Mouse (Mus musculus): ENCODE measurements around the gene Plekhj1. TPM values are rescaled to one million over a fixed set of nuclear protein-coding genes. Genes with fewer than 3 reads are reported as not detected.
"Not testable (repeated sequence)": the region's sequence is repeated elsewhere in the genome, so short reads cannot be mapped to it uniquely, and the experiment has no call there.

The Plekhj1 gene
- polyA plus RNA-seq, 1 experiment from 2014 or later: 139 TPM

DNA sequence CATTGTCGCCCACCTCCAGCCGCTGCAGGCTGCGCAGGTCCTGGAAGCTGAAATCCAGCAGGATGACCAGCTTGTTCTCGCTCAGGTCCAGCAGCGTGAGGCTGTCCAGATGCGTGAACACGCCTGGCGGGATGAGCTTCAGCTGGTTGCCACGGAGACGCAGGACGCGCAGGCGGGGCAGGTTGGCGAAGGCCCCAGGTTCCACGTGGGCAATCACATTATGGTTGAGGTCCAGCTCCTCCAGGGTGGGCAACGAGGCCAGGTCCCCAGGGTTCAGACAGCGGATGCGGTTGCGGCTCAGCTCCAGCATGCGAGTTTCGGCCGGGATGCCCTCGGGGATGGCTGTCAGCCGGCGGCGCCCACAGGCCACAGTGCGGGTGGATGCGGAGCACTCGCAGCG, 37.2 kb upstream of the Plekhj1 start:
- Histone ChIP-seq H3K27me3 (peaks cover 47% of the 10 kb centered on the region), H3K36me3 (peaks cover 3% of the 10 kb centered on the region), H3K9ac (0 out of 2 replicates have a peak overlapping the region, but pooled peaks have one; percentile 8), H3K4me1 (peaks cover 23% of the 10 kb centered on the region), H3K9me3 (replicated peaks) (no peaks in the 10 kb centered on the region; the same call in 1 of the 2 replicates), H3K27ac (no peak overlapping the region), H3K4me3 (0 out of 2 replicates have a peak overlapping the region, but pooled peaks have one; percentile 5), H3K4me2 (replicated peaks) (peak overlapping the region; percentile 21)
- 48% methylated on average over 30 of the region's 30 CpGs for WGBS
- no peak; the same call in 1 of the 2 replicates for ATAC-seq (ENCODE audit: low FRiP score)

DNA sequence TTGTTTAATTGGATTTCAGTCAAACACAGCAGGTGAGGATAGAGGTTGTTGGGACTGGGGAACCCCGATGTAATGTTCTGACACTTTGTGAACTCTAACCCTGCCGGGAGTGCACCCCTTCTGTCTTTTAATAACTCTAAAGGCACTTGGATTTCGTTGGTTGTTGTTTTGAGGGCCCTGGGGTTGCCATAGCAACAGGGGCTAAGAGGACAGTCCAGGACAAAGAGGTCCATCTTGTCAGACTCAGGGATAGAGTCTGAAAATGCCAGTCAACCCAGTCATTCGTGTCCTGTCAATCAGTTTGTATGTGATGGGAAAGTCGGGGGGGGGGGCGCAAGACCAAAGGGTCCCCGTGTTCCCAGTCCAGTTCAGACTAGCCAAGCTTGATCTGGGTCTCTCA, 34.4 kb upstream of the Plekhj1 start:
- H3K4me2 ChIP-seq (replicated peaks): no peak overlapping the region
- peaks cover 46% of the 10 kb centered on the region for H3K4me1 ChIP-seq
- H3K27ac ChIP-seq: no peak overlapping the region
- H3K9ac ChIP-seq: no peak overlapping the region
- 51% methylated on average over 7 of the region's 7 CpGs for WGBS
- peaks cover 47% of the 10 kb centered on the region for H3K27me3 ChIP-seq
- peaks cover 22% of the 10 kb centered on the region for H3K36me3 ChIP-seq
- H3K4me3 ChIP-seq: no peak overlapping the region
- no peak for ATAC-seq (ENCODE audit: low FRiP score)
- no peaks in the 10 kb centered on the region; the same call in 1 of the 2 replicates for H3K9me3 ChIP-seq (replicated peaks)

DNA sequence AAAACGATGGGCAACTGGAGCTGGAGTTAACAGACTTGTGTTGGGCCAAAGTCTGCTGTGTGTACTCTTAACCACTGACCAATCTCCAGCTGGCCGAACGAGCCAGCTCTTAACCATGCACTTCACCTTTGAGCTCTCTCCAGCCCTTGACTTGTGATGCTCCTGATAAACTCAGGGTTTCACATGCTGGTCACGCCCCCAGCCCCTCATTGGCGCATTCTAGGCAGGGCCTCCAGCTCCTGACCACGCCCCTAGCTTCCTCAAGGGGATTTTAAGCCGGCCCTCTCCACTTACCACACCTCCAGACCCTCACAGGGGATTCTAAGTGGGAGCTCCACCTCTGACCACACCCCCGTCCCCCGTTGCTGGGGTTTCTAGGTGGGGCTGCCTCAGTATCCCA, 32.7 kb upstream of the Plekhj1 start:
- no peak overlapping the region for H3K4me2 ChIP-seq (replicated peaks)
- 3% methylated on average over 9 of the region's 9 CpGs for WGBS
- H3K4me1 ChIP-seq: peaks cover 51% of the 10 kb centered on the region
- no peak overlapping the region for H3K27ac ChIP-seq
- no peak for ATAC-seq (ENCODE audit: low FRiP score)
- H3K4me3 ChIP-seq: no peak overlapping the region
- peaks cover 22% of the 10 kb centered on the region for H3K36me3 ChIP-seq
- H3K9me3 ChIP-seq (replicated peaks): no peaks in the 10 kb centered on the region; the same call in 1 of the 2 replicates
- no peak overlapping the region for H3K9ac ChIP-seq
- peaks cover 32% of the 10 kb centered on the region for H3K27me3 ChIP-seq

DNA sequence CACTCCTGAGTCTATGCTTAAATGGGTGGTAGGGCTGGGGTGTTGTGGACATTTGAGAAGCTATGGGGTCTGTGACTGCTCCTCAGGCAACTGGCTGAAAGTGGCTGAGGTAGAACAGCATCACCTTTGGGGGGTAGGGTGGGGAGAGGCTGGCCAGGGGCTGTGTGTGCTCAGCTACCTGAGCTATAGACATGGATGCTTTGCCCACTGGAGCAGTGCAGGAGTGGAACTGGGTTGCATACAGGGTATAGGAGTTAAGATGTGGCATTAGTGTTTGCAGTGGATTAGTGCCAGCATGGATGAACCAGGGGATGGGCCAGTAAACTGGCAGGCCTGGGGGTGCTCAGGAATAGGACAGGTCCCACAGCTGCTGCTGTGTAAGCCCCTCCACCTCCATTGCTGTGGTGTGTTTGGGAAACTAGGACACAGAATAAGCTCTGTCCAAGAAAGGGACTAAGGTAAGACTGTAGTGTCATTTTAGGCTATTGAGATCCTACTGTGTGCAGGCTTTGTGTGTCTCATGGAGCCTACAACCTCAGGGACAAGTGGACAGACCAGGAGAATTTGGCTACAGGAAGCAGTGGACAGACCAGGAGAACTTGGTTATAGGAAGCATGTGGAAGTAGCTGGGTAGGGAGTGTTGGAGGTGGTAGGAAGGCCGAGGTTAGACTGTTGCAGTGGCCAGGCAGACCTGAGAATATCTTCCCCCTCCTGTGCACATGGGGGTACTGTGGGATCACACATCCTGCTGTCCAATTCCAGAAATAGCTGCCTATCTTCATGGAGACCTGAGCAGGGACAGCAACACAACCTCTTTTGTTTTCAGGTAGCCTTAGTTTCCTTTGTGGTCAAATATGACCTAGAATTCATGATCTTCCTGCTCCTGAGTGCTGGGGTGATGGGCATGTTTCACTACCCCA, 31.2 kb upstream of the Plekhj1 start:
- no peak overlapping the region for H3K9ac ChIP-seq
- H3K4me3 ChIP-seq: no peak overlapping the region
- H3K4me1 ChIP-seq: peaks cover 40% of the 10 kb centered on the region
- no peak for ATAC-seq (ENCODE audit: low FRiP score)
- peaks cover 17% of the 10 kb centered on the region for H3K27me3 ChIP-seq
- 65% methylated on average over 1 of the region's 1 CpGs for WGBS
- H3K36me3 ChIP-seq: peaks cover 22% of the 10 kb centered on the region
- H3K4me2 ChIP-seq (replicated peaks): no peak overlapping the region
- no peak overlapping the region for H3K27ac ChIP-seq
- no peaks in the 10 kb centered on the region for H3K9me3 ChIP-seq (replicated peaks)

DNA sequence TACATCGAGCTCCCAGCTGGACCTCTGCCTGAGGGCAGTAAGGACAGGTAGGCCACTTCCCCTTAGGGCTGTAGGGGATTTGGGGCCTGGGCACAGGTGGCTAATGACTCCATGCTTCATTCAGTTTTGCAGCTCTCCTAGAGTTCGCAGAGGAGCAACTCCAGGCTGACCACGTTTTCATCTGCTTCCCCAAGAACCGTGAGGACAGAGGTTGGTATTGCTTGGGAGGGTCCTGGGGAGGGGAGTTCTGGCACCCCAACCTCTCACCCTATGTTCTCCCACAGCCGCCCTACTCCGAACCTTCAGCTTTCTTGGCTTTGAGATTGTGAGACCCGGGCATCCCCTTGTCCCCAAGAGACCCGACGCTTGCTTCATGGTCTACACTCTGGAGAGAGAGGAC, 30.2 kb upstream of the Plekhj1 start:
- not testable (repeated sequence) for H3K27me3 ChIP-seq; ATAC-seq (ENCODE audit: low FRiP score); H3K27ac ChIP-seq; H3K4me3 ChIP-seq; H3K9me3 ChIP-seq (replicated peaks)
- peaks cover 40% of the 10 kb centered on the region for H3K4me1 ChIP-seq
- peaks cover 22% of the 10 kb centered on the region for H3K36me3 ChIP-seq
- 88% methylated on average over 8 of the region's 9 CpGs for WGBS
- peak overlapping the region; percentile 87 for H3K4me2 ChIP-seq (replicated peaks)
- H3K9ac ChIP-seq: peak overlapping the region; percentile 92; the same call in 1 of the 2 replicates

DNA sequence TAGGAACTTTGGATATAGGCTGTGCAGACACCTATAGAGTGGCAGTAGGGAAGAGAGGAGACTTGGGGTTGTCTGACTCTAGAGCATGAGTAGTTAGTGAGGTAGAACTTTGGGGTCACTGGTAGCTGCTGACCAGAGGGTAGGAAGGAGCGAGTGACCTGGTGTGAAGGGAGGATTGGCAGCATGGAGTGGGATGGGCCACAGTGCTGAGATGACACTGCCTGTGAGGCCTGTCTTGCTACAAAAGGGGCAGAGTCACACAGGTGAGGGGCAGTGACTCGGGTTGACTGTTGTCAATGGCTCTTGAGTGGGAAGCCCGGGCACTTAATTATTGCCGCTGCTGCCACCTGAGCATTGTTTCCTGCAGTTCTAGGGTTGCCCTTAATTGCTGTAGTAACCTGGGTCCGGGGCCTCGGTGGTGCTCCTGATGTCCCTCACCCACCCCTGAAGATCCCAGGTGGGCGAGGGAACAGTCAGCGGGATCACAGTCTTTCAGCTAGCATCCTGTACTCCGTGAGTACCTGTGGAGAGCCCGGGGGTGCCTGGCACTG, 29.5 kb upstream of the Plekhj1 start:
- Histone ChIP-seq H3K27ac (no peak overlapping the region), H3K9ac (peak overlapping the region; percentile 92), H3K36me3 (peaks cover 22% of the 10 kb centered on the region), H3K9me3 (replicated peaks) (no peaks in the 10 kb centered on the region), H3K4me3 (peak overlapping the region; percentile 86), H3K4me2 (replicated peaks) (peak overlapping the region; percentile 87), H3K27me3 (peaks cover under 1% of the 10 kb centered on the region; the same call in 1 of the 2 replicates), H3K4me1 (peaks cover 40% of the 10 kb centered on the region)
- ATAC-seq (ENCODE audit: low FRiP score): no peak
- 85% methylated on average over 10 of the region's 10 CpGs for WGBS

DNA sequence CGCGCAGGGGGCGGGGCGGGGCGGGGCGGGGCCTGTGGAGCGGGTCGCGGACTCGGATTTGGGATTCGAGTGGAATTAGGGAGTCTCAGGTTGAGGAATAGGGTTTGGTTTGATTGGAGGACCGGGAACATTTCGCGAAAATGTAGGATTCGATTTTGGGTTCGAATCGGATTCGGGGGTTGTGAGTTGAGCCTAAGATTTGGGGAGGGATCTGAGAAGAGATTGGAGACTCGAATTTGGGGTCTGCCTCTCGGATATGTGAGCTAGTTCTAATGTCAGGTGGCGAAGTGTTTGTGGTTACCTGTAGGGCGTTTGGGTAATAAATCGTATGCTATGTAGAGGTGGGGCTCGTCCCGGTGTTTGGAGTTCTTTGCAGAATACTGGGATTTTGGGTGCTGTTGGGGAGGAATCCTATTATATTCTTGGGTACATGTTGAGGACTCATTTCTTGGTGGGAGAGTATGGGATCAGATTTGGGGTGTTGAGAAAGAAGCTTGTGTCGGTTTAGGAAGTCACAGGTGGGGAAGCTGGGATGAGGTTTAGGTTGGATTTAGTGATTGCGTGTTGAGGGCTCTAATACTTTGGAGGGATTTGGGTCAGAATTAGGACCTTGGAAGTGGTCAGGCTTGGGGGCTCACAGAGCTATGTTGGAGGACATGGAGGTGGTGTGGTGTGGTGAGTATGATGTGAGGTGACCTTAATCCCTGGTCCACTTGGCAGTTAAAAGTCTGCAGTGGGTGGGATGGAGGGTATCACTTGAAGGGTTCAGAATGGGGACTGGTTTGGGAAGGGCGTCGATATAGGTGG, 28.8 kb upstream of the Plekhj1 start:
- H3K4me1 ChIP-seq: peaks cover 37% of the 10 kb centered on the region
- peak overlapping the region; percentile 91 for H3K27ac ChIP-seq
- H3K27me3 ChIP-seq: no peaks in the 10 kb centered on the region
- H3K9ac ChIP-seq: peak overlapping the region; percentile 92
- H3K9me3 ChIP-seq (replicated peaks): no peaks in the 10 kb centered on the region
- H3K4me3 ChIP-seq: peak overlapping the region; percentile 86
- H3K36me3 ChIP-seq: peaks cover 22% of the 10 kb centered on the region
- peak overlapping the region; percentile 87 for H3K4me2 ChIP-seq (replicated peaks)
- 9% methylated on average over 28 of the region's 29 CpGs for WGBS
- ATAC-seq (ENCODE audit: low FRiP score): no peak

DNA sequence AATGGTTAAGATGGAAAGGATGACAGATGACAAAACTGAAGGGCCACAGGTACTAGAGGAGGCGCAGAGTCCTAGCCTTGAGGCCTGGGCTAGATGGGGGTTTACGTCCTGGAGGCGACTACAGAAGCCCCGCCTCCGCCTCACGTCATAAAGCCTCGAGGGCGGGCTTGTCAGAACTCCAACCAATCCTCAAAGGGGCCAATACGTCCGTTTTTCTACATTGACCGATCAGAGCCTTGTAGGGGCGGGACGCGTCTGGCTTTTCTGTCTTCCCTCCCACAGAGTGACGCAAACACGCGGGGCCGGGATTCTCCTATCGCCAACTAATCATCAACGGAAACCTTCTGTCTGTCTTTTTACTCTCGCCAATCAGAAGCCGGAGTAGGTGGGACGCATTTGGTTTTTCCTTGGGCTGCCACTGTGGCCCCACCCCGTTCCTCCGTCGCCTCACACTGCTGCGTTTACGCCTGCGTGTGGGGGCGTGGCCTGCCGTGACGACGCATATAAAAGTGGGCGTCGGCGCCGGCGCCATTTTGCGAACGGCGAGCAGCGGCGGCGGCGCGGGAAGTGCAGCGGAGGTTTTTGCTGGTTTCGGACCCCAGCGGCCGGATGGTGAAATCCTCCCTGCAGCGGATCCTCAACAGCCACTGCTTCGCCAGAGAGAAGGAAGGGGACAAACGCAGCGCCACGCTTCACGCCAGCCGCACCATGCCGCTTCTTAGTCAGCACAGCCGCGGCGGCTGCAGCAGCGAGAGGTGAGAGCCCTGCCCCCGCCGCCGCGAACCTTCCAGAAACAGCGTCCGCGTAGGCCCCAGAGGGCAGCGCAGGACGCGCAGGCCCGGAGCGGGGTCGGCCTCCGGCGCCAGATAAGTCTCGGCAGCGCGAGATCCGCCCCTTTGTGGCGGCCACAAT, 28.0 kb upstream of the Plekhj1 start, which contains the start of gene Oaz1:
TSS of gene Oaz1 (plus strand) at position 506 of the 912 bp plus-strand sequence.
- WGBS: under 1% methylated on average over 81 of the region's 82 CpGs
- H3K9ac ChIP-seq: peak within 1 kb of the TSS; percentile 92
- peak within 1 kb of the TSS; percentile 87 for H3K4me2 ChIP-seq (replicated peaks)
- peak within 1 kb of the TSS; percentile 86 for H3K4me3 ChIP-seq
- H3K36me3 ChIP-seq: peaks cover 22% of the 10 kb centered on the region
- H3K4me1 ChIP-seq: peaks cover 37% of the 10 kb centered on the region
- no peaks in the 10 kb centered on the region for H3K9me3 ChIP-seq (replicated peaks)
- peak; percentile 98 for ATAC-seq (ENCODE audit: low FRiP score)
- peak within 1 kb of the TSS; percentile 91 for H3K27ac ChIP-seq
- H3K27me3 ChIP-seq: no peaks in the 10 kb centered on the region

DNA sequence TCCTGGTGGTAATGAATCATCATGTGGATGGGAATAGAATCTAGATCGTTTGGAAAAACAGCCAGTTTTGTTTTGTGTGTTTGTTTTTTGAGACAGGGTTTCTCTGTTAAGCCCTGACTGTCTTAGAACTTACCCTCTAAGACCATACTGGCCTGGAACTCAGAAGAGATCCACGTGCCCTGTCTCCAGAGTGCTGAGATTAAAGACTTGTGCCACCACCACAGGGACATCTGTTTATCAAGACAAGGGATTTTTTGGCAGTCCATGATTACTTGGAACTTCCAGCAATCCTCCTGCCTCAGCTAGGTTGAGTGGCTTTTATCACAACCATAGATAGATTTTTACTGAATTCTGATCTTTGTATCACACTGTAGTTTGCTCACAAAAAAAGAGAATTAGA, 26.4 kb upstream of the Plekhj1 start:
- ATAC-seq (ENCODE audit: low FRiP score): no peak
- H3K4me2 ChIP-seq (replicated peaks): no peak overlapping the region

DNA sequence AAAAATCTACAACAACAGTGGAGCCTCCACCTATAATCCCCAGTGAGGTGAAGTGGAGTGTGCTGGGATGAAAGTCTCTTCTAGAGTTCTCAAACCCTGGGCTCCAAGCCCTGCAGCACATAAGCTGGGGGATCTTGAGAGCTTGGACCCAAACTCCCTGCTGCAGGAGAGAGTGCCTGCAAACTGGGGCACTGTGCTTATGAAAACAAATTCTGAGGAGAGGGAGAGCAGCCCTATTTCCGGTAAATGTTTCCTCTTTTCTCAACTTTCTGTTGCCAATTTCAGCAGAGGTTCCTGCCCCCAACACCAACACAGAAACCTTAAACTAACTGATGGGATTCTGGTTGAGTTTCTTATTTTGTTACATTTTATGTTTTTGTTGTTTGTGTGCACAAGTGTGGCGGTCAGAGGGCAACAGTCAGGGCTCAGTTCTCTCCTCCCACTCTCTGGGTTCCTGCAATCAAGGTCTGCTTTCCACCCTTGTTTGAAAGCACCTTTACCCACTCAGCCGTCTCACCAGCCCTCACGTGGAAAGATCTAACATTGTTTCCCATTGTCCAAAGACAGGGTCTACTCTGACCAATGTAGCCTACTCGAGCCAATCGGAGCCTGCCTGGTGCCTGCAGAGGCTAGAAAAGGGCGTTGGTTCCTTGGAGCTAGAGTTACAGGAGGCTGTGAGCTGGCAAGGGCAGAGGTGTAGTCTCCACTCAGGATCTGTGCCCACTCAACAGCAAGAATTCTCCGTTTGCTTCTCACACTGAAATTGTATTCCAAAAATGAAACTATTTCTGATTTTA, 25.6 kb upstream of the Plekhj1 start:
- peaks cover 15% of the 10 kb centered on the region for H3K4me1 ChIP-seq
- peaks cover 4% of the 10 kb centered on the region for H3K36me3 ChIP-seq
- no peak for ATAC-seq (ENCODE audit: low FRiP score)
- 64% methylated on average over 8 of the region's 8 CpGs for WGBS
- H3K9ac ChIP-seq: no peak overlapping the region
- no peak overlapping the region for H3K27ac ChIP-seq
- H3K27me3 ChIP-seq: no peaks in the 10 kb centered on the region
- H3K9me3 ChIP-seq (replicated peaks): no peaks in the 10 kb centered on the region
- H3K4me2 ChIP-seq (replicated peaks): no peak overlapping the region
- no peak overlapping the region for H3K4me3 ChIP-seq

More for the DNA sequence above, 26.4 kb upstream of the Plekhj1 start:
- Histone ChIP-seq H3K9ac (no peak overlapping the region), H3K27me3 (no peaks in the 10 kb centered on the region), H3K27ac (no peak overlapping the region), H3K4me3 (no peak overlapping the region), H3K36me3 (peaks cover 11% of the 10 kb centered on the region), H3K4me1 (peaks cover 22% of the 10 kb centered on the region), H3K9me3 (replicated peaks) (no peaks in the 10 kb centered on the region)
- WGBS: 81% methylated on average over 2 of the region's 2 CpGs
